Mouse (Mus musculus) forebrain, postnatal 0 days (tissue): ENCODE measurements around the gene Opa1. TPM values are rescaled to one million over a fixed set of nuclear protein-coding genes. Genes with fewer than 3 reads are reported as not detected.

Source experiments
- ATAC-seq: fragments of 200-750 bp; cut with Nextera tagmentation; 2 replicates; pipeline ENCODE4 v1.8.0; 2017; ENCODE audit warnings: mild to moderate bottlenecking, moderate library complexity
- DNase-seq: peaks from one replicate; pipeline ENCODE4 v3.0.0-alpha.2; 2015
- H3K27ac ChIP-seq: fragments of 300-500 bp; sonication (generic); 2 replicates; pipeline ENCODE4 v1.5.1; 2014; ENCODE audit warnings: low read depth, mild to moderate bottlenecking, antibody characterized with exemption, low read length, moderate library complexity, mixed read lengths
- H3K27me3 ChIP-seq: fragments of 300-500 bp; sonication (generic); 2 replicates; pipeline ENCODE4 v1.6.1; 2014; ENCODE audit warnings: mild to moderate bottlenecking, low read length, mixed read lengths; ENCODE audit not compliant: insufficient read depth
- H3K36me3 ChIP-seq: fragments of 300-500 bp; sonication (generic); 2 replicates; pipeline ENCODE4 v1.6.1; 2014; ENCODE audit warnings: mild to moderate bottlenecking, moderate library complexity; ENCODE audit not compliant: insufficient read depth
- H3K4me1 ChIP-seq: fragments of 300-500 bp; sonication (generic); 2 replicates; pipeline ENCODE4 v1.6.1; 2014; ENCODE audit warnings: antibody characterized with exemption; ENCODE audit not compliant: insufficient read depth
- H3K4me2 ChIP-seq: fragments of 300-500 bp; sonication (generic); 2 replicates; pipeline ENCODE4 v1.6.1; 2014; ENCODE audit warnings: low read depth, mild to moderate bottlenecking, moderate library complexity
- H3K4me3 ChIP-seq: fragments of 300-500 bp; sonication (generic); 2 replicates; pipeline ENCODE4 v1.5.1; 2014; ENCODE audit warnings: low read depth, low read length, mixed read lengths
- H3K9ac ChIP-seq: fragments of 300-500 bp; sonication (generic); 2 replicates; pipeline ENCODE4 v1.6.1; 2014; ENCODE audit warnings: mild to moderate bottlenecking
- H3K9me3 ChIP-seq: fragments of 300-500 bp; sonication (generic); 2 replicates; pipeline ENCODE4 v1.6.1; 2016; ENCODE audit warnings: low read length
- CTCF ChIP-seq: sonication (generic); IDR thresholded peaks from 2 replicates; pipeline ENCODE4 v1.5.1; 2016; ENCODE audit warnings: antibody characterized with exemption, control low read depth, low read depth
- WGBS: fragments of 180-500 bp; shearing (Covaris S2); extraction: QIAGEN DNeasy Blood & Tissue Kit; methylation state at CpG from one replicate; pipeline ENCODE4 v1.1.7; 2014; 5-methylcytosine and 5-hydroxymethylcytosine counted together
- polyA plus RNA-seq: library from polyadenylated mRNA; unstranded; fragments of >200 nt; fragmentation: Nextera tagmentation; extraction: Ambion mirVana; gene quantifications from 2 replicates; pipeline ENCODE4 v1.2.1, GENCODE M21; 2015
- total RNA-seq: library from RNA; depleted of rRNA; stranded (reverse); fragments of >200 nt; gene quantifications from 2 replicates; pipeline ENCODE4 v1.2.3, GENCODE M21; 2014; rRNA removed

The Opa1 gene
- total and polyA plus RNA-seq, 2 experiments from 2014 or later, result 42.8 to 99.9 TPM

DNA sequence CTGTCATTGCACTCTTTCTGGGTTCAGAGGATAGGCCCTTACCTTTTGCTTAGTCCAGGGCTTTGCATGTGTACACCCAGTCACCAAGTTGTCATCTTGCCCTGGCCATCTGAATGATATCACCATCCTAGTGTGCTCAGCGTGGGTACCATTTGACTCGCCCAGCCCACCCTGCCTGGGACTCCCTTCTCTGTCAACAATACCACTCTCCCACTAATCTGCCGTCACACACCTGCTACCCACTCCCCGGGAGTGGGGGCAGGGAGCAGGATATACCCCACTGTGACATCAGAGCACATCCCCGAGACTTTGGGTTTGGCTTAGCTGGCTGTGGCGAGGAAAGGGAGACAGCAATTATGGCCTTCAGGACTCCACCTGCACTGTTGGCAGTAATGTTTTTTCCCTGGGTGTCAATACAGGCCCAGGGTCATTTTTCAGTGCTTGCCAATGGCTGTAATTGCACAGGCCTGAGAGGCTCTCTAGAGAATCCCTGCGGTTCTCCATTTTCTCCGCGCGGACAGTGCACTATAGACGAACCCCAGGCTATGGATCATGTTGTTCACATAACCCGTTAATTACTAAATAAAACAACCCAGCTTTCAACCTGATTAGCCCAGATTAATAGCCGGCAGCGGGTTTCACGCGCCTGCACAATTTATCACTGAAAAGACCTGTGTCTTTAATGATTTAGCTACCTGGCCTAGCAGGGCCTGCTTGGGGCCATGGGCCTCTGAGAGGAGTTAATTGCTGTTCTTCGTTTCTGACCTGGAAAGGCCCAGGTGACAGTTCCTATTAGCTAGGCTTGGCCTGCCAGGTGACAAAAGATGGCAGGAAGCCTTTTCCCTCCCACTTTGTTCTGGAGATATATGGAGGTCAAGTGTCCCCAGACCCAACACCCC is 109.1 kb downstream of the Opa1 start:
- H3K27me3 ChIP-seq, result no peaks in the 10 kb centered on the region
- ATAC-seq, result no peak
- WGBS, result 40% methylated on average over 17 of the region's 17 CpGs
- H3K9me3 ChIP-seq, result no peaks in the 10 kb centered on the region
- no peak for TF ChIP-seq CTCF
- H3K4me2 ChIP-seq, result no peak overlapping the region
- no peaks in the 10 kb centered on the region for H3K36me3 ChIP-seq
- H3K9ac ChIP-seq, result no peak overlapping the region
- no peak overlapping the region for H3K27ac ChIP-seq
- DNase-seq, result no peak
- H3K4me1 ChIP-seq, result peaks cover 5% of the 10 kb centered on the region; the same call in 1 of the 2 replicates
- H3K4me3 ChIP-seq, result no peak overlapping the region

DNA sequence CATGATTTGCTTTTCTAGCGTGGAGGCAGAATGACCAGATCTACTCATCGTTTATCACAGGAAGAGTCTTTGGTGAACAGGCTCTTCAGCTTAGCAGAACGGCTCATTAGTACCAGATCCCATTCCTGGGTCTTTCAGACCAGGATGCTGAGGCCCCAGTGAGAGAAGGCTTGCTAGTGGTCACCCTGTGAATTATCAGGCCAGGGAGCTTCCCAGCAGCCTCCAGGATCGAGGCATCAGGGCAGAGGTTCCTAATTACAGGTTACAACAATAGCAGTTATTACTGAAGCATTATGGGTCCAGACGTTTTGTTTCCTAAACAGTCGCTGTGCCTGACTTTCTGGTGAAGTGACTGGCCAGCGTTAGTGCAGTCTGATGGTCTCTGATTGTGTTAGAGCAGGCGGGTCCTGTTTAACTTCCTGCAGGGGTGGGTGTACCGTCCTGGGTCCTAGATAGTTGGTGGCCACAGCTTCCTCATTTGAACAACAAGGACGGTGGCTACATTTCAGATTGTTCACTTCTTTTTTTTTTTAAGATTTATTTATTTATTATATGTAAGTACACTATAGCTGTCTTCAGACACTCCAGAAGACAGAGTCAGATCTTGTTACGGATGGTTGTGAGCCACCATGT is 110.2 kb downstream of the Opa1 start:
- H3K4me1 ChIP-seq, result no peaks in the 10 kb centered on the region
- H3K36me3 ChIP-seq, result no peaks in the 10 kb centered on the region
- no peak overlapping the region for H3K9ac ChIP-seq
- no peak for TF ChIP-seq CTCF
- 47% methylated on average over 11 of the region's 11 CpGs for WGBS
- ATAC-seq (no peak), DNase-seq (no peak)
- H3K4me2 ChIP-seq, result no peak overlapping the region
- H3K27me3 ChIP-seq, result no peaks in the 10 kb centered on the region
- H3K4me3 ChIP-seq, result no peak overlapping the region
- no peaks in the 10 kb centered on the region for H3K9me3 ChIP-seq
- H3K27ac ChIP-seq, result no peak overlapping the region

DNA sequence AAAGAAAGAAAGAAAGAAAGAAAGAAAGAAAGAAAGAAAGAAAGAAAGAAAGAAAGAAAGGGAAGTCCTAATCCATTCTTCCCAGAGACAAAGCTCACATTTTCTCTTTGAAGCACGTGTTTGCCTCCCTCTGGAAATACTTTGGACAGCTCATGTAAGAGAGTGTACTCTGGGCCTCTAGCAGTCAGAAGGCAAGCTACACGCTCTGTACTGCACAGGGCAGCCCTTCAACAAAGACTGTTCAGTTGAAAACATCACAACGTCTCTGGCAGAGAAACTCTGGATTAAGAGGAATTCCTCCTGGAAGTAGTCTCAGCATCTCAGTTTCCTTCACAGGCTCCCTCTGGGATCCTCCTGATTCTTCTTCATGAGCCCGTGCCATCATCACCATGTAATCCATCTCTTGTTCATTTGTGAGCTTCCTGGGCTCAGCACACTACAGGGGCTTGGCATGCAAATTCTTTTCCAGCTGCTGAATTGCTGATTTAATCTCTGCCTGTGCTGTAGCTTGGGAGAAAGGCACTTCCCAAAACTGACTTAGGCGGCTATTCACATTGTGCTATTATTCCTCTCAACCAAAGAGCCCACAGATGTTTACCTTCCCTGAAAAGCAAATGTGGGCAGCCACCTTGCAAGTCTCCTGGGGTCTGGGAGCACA is 114.0 kb downstream of the Opa1 start:
- WGBS, result 18% methylated on average over 5 of the region's 5 CpGs
- TF ChIP-seq CTCF, result no peak
- DNase-seq (peak; percentile 22), ATAC-seq (peak; percentile 48)
- no peaks in the 10 kb centered on the region for H3K27me3 ChIP-seq
- no peaks in the 10 kb centered on the region for H3K9me3 ChIP-seq
- H3K4me2 ChIP-seq, result no peak overlapping the region
- no peaks in the 10 kb centered on the region for H3K4me1 ChIP-seq
- H3K27ac ChIP-seq, result no peak overlapping the region
- H3K9ac ChIP-seq, result no peak overlapping the region
- H3K4me3 ChIP-seq, result no peak overlapping the region
- no peaks in the 10 kb centered on the region for H3K36me3 ChIP-seq

DNA sequence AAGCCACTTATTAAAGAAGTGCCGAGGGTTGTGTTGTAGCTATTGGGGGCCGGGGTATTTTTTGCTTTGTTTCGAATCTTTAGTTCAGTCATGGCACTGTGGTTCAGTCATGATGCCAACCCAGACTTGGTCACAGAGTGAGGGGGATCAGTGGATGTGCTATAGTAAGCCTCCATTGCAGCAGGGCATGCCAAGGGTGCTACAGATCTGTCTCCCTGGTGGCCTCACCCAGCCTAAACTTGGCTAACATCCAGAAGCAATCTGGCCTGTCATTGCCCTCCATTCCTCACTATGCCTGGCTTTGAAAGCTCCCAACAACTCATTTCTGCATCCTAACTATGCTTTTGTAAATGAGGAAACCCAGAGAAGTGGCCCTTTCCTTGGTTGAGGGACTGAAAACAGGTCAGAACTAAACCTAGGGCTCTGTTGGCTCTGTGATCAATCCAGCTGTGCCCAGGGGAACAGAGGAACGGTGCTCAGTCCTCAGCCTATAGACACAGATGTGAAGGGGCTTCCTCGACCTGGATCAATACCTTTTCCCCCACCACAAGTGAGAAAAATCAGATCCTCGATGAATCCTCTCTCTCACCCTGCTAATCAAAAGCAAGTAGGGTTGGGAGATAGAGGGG is 114.8 kb downstream of the Opa1 start:
- Histone ChIP-seq H3K27me3 (no peaks in the 10 kb centered on the region), H3K4me3 (no peak overlapping the region), H3K36me3 (no peaks in the 10 kb centered on the region), H3K4me1 (no peaks in the 10 kb centered on the region), H3K4me2 (no peak overlapping the region), H3K9ac (no peak overlapping the region), H3K27ac (no peak overlapping the region), H3K9me3 (no peaks in the 10 kb centered on the region)
- TF ChIP-seq CTCF, result no peak
- DNase-seq (no peak), ATAC-seq (no peak)
- 52% methylated on average over 6 of the region's 6 CpGs for WGBS

DNA sequence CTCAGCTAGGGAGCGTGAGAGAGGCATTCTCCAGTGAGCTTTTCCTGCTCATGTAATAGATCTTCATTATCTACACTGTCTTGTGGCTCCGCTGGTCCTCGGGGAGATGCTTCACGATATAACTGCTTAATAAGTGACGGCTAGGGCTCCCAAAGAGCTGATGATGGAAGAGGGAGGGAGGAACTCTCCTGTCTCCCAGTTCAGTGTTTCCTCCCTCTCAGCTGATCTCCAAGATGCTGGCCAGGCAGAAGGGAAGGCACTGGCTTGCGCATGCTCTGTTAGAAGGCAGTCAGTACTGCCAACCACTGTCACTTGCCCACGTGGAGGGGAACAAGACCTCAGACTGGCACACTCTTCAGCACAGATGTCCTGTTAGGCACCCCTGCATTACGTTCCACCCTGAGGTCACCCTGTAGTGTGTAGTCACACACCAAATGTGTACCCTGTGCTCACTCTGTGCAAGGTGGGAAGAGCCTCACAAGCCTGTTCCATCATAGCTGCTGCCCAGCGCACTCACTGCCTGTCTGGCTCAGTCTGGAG is 115.4 kb downstream of the Opa1 start:
- Histone ChIP-seq H3K4me2 (no peak overlapping the region), H3K4me1 (no peaks in the 10 kb centered on the region), H3K9ac (no peak overlapping the region), H3K9me3 (no peaks in the 10 kb centered on the region), H3K27me3 (no peaks in the 10 kb centered on the region), H3K27ac (no peak overlapping the region), H3K4me3 (no peak overlapping the region), H3K36me3 (no peaks in the 10 kb centered on the region)
- WGBS, result 70% methylated on average over 9 of the region's 9 CpGs
- DNase-seq (peak; percentile 17), ATAC-seq (no peak)
- no peak for TF ChIP-seq CTCF

Other genes with a start within 250 kb of the Opa1 start
- 4.0 and 5.3 TPM in 2 replicates for gene Atp13a5, start 200.6 kb upstream of the Opa1 start, total RNA-seq
- gene Atp13a5, start 200.6 kb upstream of the Opa1 start, polyA plus RNA-seq, result 1.3 and 3.3 TPM in 2 replicates
- 1.1 and 1.8 TPM in 2 replicates for gene Atp13a4, start 34.5 kb upstream of the Opa1 start, total RNA-seq
- 1.8 and 1.9 TPM in 2 replicates for gene Atp13a4, start 34.5 kb upstream of the Opa1 start, polyA plus RNA-seq